Mouse (Mus musculus): ENCODE results near the gene Psmb10.
"Not testable (repeated sequence)": the region's sequence is repeated elsewhere in the genome, so short reads cannot be mapped to it uniquely, and the experiment has no call there.

The Psmb10 gene

GRCm38 (mm10) chr8:105938306-105938669 is at the start of gene Psmb10:
Psmb10 (minus strand) TSS chr8:105938444.
- DNase-seq (ENCODE audit: low spot score): no peak

GRCm38 (mm10) chr8:105983406-105983805 is 45.2 kb upstream of the Psmb10 start:
- not testable (repeated sequence) for DNase-seq (ENCODE audit: low spot score)

- no peak for DNase-seq (ENCODE audit: low spot score)
Observed at GRCm38 (mm10) chr8:105981146-105981545, 42.9 kb upstream of the Psmb10 start.

DNA sequence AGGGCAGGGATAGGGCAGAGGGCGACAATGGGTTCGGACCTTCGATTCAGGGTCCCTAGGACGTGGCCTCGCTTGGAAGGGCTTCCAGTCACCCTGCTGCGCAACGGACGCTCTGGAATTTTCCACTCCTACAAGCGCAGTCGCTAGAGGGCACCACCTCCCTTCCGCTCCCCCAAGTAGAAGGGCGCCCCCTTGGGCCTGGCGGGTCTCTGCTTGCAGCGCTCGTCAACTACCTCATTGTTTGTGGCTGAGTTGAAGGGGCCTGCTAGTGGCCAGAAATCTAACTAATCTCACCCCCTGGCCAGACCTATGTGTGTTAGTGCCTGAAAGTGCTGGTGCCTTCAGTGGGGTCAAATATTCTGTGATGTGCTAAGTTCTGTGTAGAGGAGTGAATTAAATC is 41.1 kb upstream of the Psmb10 start, which contains the start of gene Dpep3:
Dpep3 (minus strand) TSS at position 105 of the 400 bp plus-strand sequence.
- no peak for DNase-seq (ENCODE audit: low spot score)

- DNase-seq (ENCODE audit: low spot score): no peak
Observed at GRCm38 (mm10) chr8:105975363-105975762, 37.1 kb upstream of the Psmb10 start.

DNA sequence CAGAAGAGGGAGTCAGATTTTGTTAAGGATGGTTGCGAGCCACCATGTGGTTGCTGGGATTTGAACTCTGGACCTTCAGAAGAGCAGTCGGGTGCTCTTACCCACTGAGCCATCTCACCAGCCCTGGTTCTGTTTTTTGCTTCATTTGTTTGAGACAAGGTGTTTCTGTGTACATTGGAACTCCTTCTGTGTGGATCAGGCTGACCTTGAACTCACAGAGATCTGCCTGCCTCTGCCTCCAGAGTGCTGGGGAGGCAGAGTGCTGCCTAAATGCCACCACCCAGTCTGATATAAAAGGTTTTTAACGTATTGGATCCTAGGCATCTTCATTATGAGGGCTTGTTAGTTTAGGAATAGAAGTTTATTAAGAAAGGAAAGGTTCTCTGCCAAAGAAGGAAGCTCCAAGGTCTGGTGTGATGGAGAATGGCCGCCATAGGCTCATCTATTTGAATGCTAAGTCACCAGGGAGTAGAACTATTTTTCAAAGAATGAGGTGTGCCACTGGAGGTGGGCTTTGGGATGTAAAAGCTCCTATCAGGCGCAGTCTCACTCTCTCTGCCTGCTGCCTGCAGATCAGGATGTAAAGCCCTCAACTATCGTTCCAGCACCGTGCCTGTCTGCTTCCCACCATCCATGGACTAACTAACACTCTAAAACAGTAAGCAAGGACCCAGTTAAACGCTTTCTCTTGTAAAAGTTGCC is 32.9 kb upstream of the Psmb10 start:
- no peak for DNase-seq (ENCODE audit: low spot score)

- DNase-seq (ENCODE audit: low spot score): no peak
Observed at GRCm38 (mm10) chr8:105969367-105969766, 31.1 kb upstream of the Psmb10 start.

GRCm38 (mm10) chr8:105966692-105967311 is 28.6 kb upstream of the Psmb10 start:
- DNase-seq (ENCODE audit: low spot score): no peak

GRCm38 (mm10) chr8:105965905-105966341 is 27.7 kb upstream of the Psmb10 start, which contains the start of gene Slc12a4:
Slc12a4 (minus strand) TSS chr8:105966097.
- no peak for DNase-seq (ENCODE audit: low spot score)

- DNase-seq (ENCODE audit: low spot score): no peak
Observed at GRCm38 (mm10) chr8:105965266-105965904, 27.1 kb upstream of the Psmb10 start.

- no peak for DNase-seq (ENCODE audit: low spot score)
Observed at GRCm38 (mm10) chr8:105964506-105965265, 26.4 kb upstream of the Psmb10 start.

DNA sequence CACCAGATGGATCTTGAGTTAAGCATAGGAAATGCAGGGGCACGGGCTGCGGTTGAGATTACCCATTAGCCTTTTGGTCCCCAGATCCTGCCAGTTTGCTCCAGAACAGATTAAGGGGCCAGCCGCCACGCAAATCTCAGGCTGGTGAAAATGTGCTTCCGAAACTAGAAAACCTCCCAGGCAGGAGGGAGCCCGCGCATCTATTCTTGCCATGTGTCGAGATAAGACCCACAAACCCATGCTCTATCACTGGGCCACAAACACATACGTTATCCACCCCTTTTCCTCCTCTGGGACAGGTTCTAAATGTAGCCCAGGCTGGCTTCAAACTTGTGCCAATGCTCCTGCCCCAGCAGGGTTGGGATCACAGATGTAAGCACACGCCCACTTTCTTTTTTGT is 23.3 kb upstream of the Psmb10 start:
- no peak for DNase-seq (ENCODE audit: low spot score)

GRCm38 (mm10) chr8:105961101-105961500 is 22.9 kb upstream of the Psmb10 start:
- DNase-seq (ENCODE audit: low spot score): no peak

DNA sequence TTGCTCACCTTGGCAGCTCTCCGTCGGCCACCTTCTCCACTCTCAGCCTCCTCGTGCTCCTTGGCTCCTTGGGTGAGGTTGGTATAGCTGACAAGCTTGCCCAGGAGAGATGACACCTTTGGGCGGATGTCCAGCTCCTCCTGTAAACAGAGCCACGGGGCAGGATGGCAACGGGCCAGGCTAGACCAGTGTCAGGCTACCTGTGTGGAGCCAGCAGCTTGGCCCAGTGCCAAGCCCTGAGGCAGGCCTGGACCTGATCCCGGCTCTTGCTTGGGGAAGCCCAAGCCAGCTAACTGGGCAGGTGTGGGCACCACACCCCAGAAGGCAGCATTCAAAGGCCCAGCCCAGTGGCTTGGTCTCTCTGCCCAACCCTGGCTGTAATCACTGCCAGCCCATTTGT is 21.1 kb upstream of the Psmb10 start:
- DNase-seq (ENCODE audit: low spot score): no peak

- DNase-seq (ENCODE audit: low spot score): no peak
Observed at GRCm38 (mm10) chr8:105957813-105958212, 19.6 kb upstream of the Psmb10 start.

DNA sequence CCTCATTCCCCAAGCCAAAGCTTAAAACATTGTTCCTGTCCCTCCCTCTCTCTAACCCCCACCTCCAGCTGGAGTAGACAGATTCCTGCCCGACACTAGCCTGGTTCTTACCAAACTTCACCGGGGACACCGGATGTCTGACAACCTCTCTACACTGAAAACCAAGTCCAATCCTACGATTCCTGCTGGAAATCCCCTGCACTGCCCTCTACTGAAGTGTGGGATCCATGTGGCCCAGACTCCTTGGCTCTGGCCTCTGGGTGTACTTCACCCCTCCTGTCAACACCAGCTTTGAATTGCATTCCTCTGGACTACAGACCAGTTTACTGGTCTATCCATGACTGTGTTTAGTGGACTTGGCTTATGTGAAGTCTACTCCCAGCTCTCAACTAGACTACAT is 18.3 kb upstream of the Psmb10 start:
- no peak for DNase-seq (ENCODE audit: low spot score)

DNA sequence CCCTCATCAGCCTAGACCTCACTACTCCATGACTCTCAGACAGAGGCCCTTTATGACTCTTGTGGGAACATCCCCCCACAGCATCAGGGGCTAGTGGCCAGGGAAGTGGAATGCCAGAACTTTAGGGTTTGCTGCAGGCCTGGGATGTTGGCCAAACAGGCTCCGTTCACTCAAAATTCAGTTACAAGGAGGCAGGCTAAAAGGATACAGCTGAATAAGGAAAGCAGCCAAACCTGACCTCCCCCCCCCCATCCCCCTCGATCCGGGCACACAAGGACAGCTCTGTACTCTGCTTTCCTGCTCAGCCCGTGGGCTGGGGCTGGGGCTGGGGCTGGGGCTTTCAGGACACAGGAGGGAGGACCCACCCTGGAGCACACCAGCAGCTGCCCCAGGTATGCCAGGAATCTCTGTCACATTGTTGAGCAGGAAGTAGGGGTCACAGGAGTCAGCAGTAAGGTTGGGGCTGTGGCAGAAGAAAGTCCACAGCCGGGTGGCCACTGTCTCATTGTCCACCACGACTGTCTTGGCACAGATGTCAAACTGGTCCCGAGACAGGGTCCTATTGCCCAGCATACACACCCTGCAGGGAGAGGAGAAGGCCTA is 12.9 kb upstream of the Psmb10 start:
- no peak for DNase-seq (ENCODE audit: low spot score)

DNA sequence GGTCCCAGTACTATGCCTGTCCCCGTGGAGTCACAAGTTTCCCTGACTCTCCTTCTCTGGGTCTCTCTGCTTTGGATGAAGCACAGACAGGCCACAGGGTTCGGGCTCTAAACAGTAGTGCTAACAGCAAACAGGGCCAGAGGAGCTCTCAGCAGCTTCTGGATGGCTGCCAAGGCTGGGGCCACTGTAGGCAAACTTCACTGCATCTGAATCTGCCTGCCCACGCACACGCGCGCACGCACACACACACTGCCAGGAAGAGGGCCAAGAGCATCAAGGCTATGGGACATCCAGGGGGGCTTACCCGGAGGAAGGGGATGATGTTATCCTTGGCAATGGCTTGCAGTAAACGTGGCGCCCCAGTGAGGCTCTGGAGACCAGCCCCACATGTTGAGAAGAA is 11.1 kb upstream of the Psmb10 start:
- no peak for DNase-seq (ENCODE audit: low spot score)

DNA sequence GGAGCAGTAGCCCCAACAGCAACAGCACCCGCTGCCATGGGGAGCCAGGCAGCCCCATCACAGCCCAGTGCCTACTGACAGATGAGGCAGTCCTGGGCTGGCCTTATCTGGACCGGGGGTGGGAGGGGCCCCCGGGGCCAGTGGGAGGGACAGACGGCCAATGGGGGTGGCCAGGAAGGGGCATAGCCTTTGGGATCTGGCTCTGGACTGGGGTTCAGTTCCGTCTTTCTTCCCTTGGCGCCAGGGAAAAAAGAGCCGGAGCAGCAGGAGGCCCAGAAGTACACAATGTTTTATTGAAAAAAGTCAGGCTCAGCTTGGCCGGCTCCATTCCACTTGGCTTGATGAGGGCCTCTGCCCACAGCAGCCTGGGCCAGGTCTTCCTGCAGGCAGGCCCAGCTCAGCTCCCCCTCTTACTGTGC is 5.1 kb upstream of the Psmb10 start, which contains the start of gene Lcat:
Lcat (minus strand) TSS at position 62 of the 419 bp plus-strand sequence.
- DNase-seq (ENCODE audit: low spot score): no peak

DNA sequence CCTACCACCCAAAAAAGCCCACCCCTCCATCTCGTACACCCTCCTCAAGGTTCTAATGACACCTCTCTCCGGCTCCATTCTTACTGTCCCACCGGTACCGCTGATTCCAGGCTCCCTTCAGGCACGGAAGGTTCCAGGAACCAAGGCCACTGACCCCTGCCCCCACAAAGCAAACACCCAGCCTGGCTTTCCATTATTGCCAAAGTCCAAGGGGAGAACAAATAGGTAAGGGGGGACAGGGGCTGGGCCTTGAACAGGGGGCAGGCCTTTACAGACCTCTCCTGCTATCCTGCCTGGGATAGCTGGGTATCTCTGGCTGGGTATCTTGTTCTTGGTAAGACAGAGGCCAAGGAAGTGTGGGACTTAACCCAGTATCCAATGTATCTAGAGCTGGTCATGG is 4.3 kb upstream of the Psmb10 start:
- no peak for DNase-seq (ENCODE audit: low spot score)

DNA sequence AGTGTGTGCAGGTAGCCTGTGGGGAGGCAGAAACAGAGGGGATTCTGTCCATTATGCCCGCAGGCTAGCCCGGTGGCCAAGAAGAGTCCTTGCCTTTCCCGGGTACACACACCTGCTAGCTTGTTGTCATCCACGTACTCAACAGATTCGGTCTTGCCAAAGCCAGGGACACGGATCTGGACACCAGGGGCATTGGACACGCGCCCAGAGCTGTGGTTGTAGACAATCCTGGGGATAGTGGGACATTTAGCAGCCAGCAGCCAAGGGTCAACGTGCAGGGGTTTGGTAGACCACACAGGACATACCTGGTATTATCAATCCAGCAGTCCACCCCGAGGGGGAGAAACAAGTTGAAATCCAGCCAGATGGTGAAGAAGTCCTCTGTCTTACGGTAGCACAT is 3.8 kb upstream of the Psmb10 start:
- DNase-seq (ENCODE audit: low spot score): no peak

All from layer of hippocampus, adult 9-10 months (tissue).